Mouse (Mus musculus) ES-Bruce4 (cell line): ENCODE measurements around the gene Dtx2. TPM values are rescaled to one million over a fixed set of nuclear protein-coding genes. Genes with fewer than 3 reads are reported as not detected.

Experiments
- H3K27ac ChIP-seq: 2 replicates; pipeline ENCODE4 v1.5.1; 2012; ENCODE audit warnings: low read length, inconsistent platforms; ENCODE audit not compliant: insufficient read depth
- H3K27me3 ChIP-seq: 2 replicates; pipeline ENCODE4 v1.6.1; 2012; ENCODE audit warnings: mild to moderate bottlenecking, low read length, inconsistent platforms; ENCODE audit not compliant: control insufficient read depth, poor library complexity, insufficient read depth, severe bottlenecking
- H3K36me3 ChIP-seq: 2 replicates; pipeline ENCODE4 v1.6.1; 2012; ENCODE audit warnings: inconsistent platforms, mild to moderate bottlenecking, low read length, moderate library complexity; ENCODE audit not compliant: control insufficient read depth, poor library complexity, insufficient read depth, severe bottlenecking
- H3K4me1 ChIP-seq: one replicate; pipeline ENCODE4 v1.8.1; 2011; ENCODE audit warnings: low read length; ENCODE audit not compliant: control insufficient read depth, insufficient read depth
- H3K4me3 ChIP-seq: 2 replicates; pipeline ENCODE4 v1.5.1; 2011; ENCODE audit warnings: low read depth, mild to moderate bottlenecking, low read length
- H3K9ac ChIP-seq: 2 replicates; pipeline ENCODE4 v1.6.1; 2012; ENCODE audit warnings: low read depth, mild to moderate bottlenecking, inconsistent platforms; ENCODE audit not compliant: poor library complexity, severe bottlenecking
- H3K9me3 ChIP-seq: replicated peaks from 2 replicates; pipeline ENCODE4 v1.6.1; 2012; ENCODE audit warnings: mild to moderate bottlenecking, low read length, inconsistent platforms; ENCODE audit not compliant: control insufficient read depth, poor library complexity, insufficient read depth, severe bottlenecking
- CTCF ChIP-seq: IDR thresholded peaks from one replicate; pipeline ENCODE4 v1.8.1; 2011; ENCODE audit warnings: low read depth, low read length
- EP300 ChIP-seq: IDR thresholded peaks from 2 replicates; pipeline ENCODE4 v1.6.1; 2011; ENCODE audit warnings: low read depth, low read length; ENCODE audit not compliant: insufficient read depth
- POLR2A ChIP-seq: IDR thresholded peaks from one replicate; pipeline ENCODE4 v1.8.1; 2011; ENCODE audit warnings: low read length; ENCODE audit not compliant: insufficient read depth
- polyA plus RNA-seq: library from polyadenylated mRNA; stranded (reverse); fragments of >200 nt; gene quantifications from 2 replicates; pipeline ENCODE4 v1.2.4, GENCODE M21; 2011; ENCODE audit warnings: low read depth; ENCODE audit not compliant: missing spikeins, insufficient read depth, insufficient read length

The Dtx2 gene
- polyA plus RNA-seq, 1 experiment = 23.7 TPM

- H3K4me3 ChIP-seq = no peak overlapping the region
These were observed 24.4 kb upstream of the Dtx2 start for GRCm38 (mm10) chr5:135970247-135970646.

DNA sequence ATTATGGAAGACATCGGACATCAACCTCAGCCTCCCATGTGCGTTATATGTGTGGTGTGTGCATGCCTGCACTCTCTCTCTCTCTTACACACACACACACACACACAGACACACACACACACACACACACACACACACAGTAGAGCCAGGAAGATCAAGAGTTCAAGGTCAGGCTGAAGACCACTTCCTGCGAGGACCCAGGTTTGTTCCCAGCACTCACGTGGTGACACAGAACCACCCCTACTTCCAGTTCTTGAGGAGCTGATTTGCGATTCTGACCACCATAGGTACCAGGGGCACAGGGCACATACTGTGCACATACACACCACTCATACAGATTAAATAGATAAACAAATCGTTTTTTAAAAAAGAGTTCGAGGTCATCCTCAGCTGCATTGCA is 22.7 kb upstream of the Dtx2 start:
- no peaks in the 10 kb centered on the region for H3K36me3 ChIP-seq
- TF ChIP-seq EP300 (no peak), CTCF (no peak), POLR2A (no peak)
- H3K4me3 ChIP-seq = no peak overlapping the region
- H3K4me1 ChIP-seq = no peaks in the 10 kb centered on the region
- H3K9ac ChIP-seq = peak overlapping the region; percentile 43; the same call in 1 of the 2 replicates
- H3K27ac ChIP-seq = no peak overlapping the region
- no peaks in the 10 kb centered on the region for H3K27me3 ChIP-seq
- H3K9me3 ChIP-seq = no peaks in the 10 kb centered on the region

More at GRCm38 (mm10) chr5:135970247-135970646, 24.4 kb upstream of the Dtx2 start:
- Histone ChIP-seq H3K36me3 (no peaks in the 10 kb centered on the region), H3K27me3 (no peaks in the 10 kb centered on the region), H3K9ac (no peak overlapping the region), H3K9me3 (no peaks in the 10 kb centered on the region), H3K27ac (no peak overlapping the region), H3K4me1 (no peaks in the 10 kb centered on the region)
- TF ChIP-seq EP300 (no peak), CTCF (no peak), POLR2A (no peak)

DNA sequence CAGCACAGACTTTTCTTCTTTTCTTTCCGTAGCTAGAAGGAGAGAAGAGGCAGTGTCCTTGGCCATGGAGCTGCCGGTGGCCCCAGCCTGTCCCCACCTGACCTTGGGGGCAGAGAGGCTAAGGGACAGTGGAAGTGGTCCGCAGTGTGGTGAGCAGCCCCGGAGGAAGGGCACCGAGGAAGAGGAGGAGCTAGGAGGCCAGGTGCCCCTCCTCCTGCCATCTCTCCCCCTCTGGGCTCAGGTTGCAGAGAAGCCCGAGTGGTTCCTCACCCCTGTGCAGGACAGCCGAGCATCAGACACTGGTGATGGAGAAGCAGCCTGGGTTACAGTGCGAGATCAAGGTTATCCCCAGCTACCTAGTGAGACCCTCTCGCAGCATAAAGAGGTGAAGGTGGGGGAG is 20.2 kb upstream of the Dtx2 start, which contains the start of gene Ssc4d:
Ssc4d (minus strand) TSS at position 167 of the 400 bp plus-strand sequence.
- no peaks in the 10 kb centered on the region for H3K9me3 ChIP-seq
- no peak within 1 kb of the TSS for H3K27ac ChIP-seq
- TF ChIP-seq POLR2A = no peak
- no peaks in the 10 kb centered on the region for H3K27me3 ChIP-seq
- peak within 1 kb of the TSS; percentile 78 for H3K4me3 ChIP-seq
- no peaks in the 10 kb centered on the region for H3K4me1 ChIP-seq
- H3K36me3 ChIP-seq = no peaks in the 10 kb centered on the region
- peak within 1 kb of the TSS; percentile 59; the same call in 1 of the 2 replicates for H3K9ac ChIP-seq

- H3K36me3 ChIP-seq = no peaks in the 10 kb centered on the region
- 0 out of 2 replicates have a peak, but pooled peaks have one; percentile 2 for TF ChIP-seq EP300
- no peak for TF ChIP-seq POLR2A
These were observed 18.5 kb upstream of the Dtx2 start for GRCm38 (mm10) chr5:135975893-135976668.

DNA sequence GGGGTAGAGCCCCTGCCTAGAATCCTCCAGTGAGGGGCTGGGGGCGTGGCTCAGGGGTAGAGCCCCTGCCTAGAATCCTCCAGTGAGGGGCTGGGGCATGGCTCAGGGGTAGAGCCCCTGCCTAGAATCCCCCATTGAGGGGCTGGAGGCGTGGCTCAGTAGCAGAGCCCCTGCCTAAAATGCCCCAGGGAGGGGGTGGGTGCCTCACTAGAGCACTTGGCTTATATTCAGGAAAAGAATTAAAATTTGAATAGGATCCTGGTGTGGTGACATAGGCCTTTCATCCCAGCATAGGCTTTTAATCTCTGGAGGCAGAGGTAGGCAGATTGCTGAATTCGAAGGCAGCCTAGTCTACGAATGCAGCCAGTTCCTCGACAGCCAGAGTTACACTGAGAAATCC is 15.2 kb upstream of the Dtx2 start:
- H3K27ac ChIP-seq = no peak overlapping the region
- no peak for TF ChIP-seq POLR2A
- no peak for TF ChIP-seq CTCF
- TF ChIP-seq EP300 = 0 out of 2 replicates have a peak, but pooled peaks have one; percentile 48

More at GRCm38 (mm10) chr5:135975893-135976668, 18.5 kb upstream of the Dtx2 start:
- Histone ChIP-seq H3K27ac (peak overlapping the region; percentile 45), H3K27me3 (no peaks in the 10 kb centered on the region), H3K4me1 (peaks cover 5% of the 10 kb centered on the region), H3K4me3 (no peak overlapping the region), H3K9ac (no peak overlapping the region), H3K9me3 (no peaks in the 10 kb centered on the region)

GRCm38 (mm10) chr5:135979904-135980303 is 14.7 kb upstream of the Dtx2 start, which contains the start of gene Zp3:
Gene Zp3 (plus strand): TSS chr5:135980099.
- Histone ChIP-seq H3K9ac (peak within 1 kb of the TSS; percentile 31), H3K9me3 (no peaks in the 10 kb centered on the region), H3K36me3 (no peaks in the 10 kb centered on the region), H3K4me3 (peak within 1 kb of the TSS; percentile 59), H3K27ac (no peak within 1 kb of the TSS; the same call in 1 of the 2 replicates), H3K4me1 (peaks cover 8% of the 10 kb centered on the region), H3K27me3 (no peaks in the 10 kb centered on the region)
- TF ChIP-seq CTCF (no peak), EP300 (no peak), POLR2A (no peak)

More for the DNA sequence above, 15.2 kb upstream of the Dtx2 start:
- H3K9me3 ChIP-seq = no peaks in the 10 kb centered on the region
- H3K4me3 ChIP-seq = no peak overlapping the region
- H3K4me1 ChIP-seq = peaks cover 8% of the 10 kb centered on the region
- H3K9ac ChIP-seq = no peak overlapping the region
- no peaks in the 10 kb centered on the region for H3K36me3 ChIP-seq
- no peaks in the 10 kb centered on the region for H3K27me3 ChIP-seq
